Mouse (Mus musculus) neural tube, embryonic 13.5 days (tissue): Measurements from ENCODE around the gene Naxd. TPM values are rescaled to one million over a fixed set of nuclear protein-coding genes. Genes with fewer than 3 reads are reported as not detected.

Experiments
- ATAC-seq: fragments of 200-750 bp; cut with Nextera tagmentation; 2 replicates; pipeline ENCODE4 v1.8.0; 2017; ENCODE audit warnings: low read depth, mild to moderate bottlenecking, moderate TSS enrichment, moderate library complexity
- H3K27ac ChIP-seq: fragments of 300-500 bp; sonication (generic); replicated peaks from 2 replicates; pipeline ENCODE4 v1.5.1; 2015; ENCODE audit warnings: moderate library complexity, mild to moderate bottlenecking, inconsistent platforms
- H3K27me3 ChIP-seq: fragments of 300-500 bp; sonication (generic); 2 replicates; pipeline ENCODE4 v1.6.1; 2015; ENCODE audit warnings: mild to moderate bottlenecking, inconsistent platforms
- H3K36me3 ChIP-seq: fragments of 300-500 bp; sonication (generic); 2 replicates; pipeline ENCODE4 v1.6.1; 2015; ENCODE audit warnings: mild to moderate bottlenecking, inconsistent platforms
- H3K4me1 ChIP-seq: fragments of 300-500 bp; sonication (generic); replicated peaks from 2 replicates; pipeline ENCODE4 v1.6.1; 2015; ENCODE audit warnings: inconsistent platforms
- H3K4me2 ChIP-seq: fragments of 300-500 bp; sonication (generic); 2 replicates; pipeline ENCODE4 v1.6.1; 2015; ENCODE audit warnings: inconsistent platforms, mild to moderate bottlenecking, moderate library complexity
- H3K4me3 ChIP-seq: fragments of 300-500 bp; sonication (generic); 2 replicates; pipeline ENCODE4 v1.5.1; 2015; ENCODE audit warnings: mild to moderate bottlenecking, inconsistent platforms
- H3K9ac ChIP-seq: fragments of 300-500 bp; sonication (generic); 2 replicates; pipeline ENCODE4 v1.6.1; 2015; ENCODE audit warnings: moderate library complexity, mild to moderate bottlenecking, inconsistent platforms
- H3K9me3 ChIP-seq: fragments of 300-500 bp; sonication (generic); 2 replicates; pipeline ENCODE4 v1.6.1; 2016; ENCODE audit warnings: inconsistent platforms
- WGBS: fragments of 180-500 bp; shearing (Covaris S2); methylation state at CpG from one replicate; pipeline ENCODE4 v1.1.7; 2015; 5-methylcytosine and 5-hydroxymethylcytosine counted together
- polyA plus RNA-seq: library from polyadenylated mRNA; unstranded; fragments of >200 nt; fragmentation: Nextera tagmentation; extraction: Ambion mirVana; gene quantifications from 2 replicates; pipeline ENCODE4 v1.2.1, GENCODE M21; 2015

Naxd gene
- polyA plus RNA-seq, 1 experiment from 2014 or later, result 150 TPM

DNA sequence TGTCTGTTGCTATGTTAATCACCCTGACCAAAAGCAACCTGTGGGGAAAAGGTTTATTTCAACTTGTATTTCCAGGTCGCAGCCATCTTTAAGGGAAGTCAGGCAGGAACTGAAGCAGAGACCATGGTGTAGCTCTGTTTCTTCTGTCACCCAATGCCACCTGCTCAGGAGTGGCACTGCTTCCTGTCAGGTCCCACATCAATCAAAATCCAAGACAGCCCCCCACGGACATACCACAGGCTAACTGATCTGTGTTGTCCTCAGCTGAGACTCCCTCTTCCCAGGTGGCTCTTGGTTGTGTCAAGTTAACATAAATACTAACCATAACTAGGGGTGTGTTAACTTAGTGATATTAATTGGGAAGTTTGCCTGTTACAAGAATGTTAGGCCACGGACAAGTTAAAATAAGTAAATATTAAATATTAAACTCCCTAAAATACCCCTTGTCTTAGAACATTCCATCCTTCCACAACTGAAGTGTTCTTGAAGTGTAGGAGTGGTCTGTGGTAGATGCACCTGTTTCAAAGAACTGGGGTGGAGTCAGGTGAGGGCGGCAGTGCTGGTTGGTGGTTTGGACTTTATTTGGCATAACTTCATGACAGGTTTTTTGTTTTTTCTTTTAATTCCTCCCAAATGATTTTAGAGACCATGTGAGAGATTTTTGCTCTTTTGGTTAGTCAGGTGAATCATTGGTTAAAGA is 1.6 kb downstream of the Naxd start:
- H3K4me3 ChIP-seq, result peak overlapping the region; percentile 84; the same call in 1 of the 2 replicates

DNA sequence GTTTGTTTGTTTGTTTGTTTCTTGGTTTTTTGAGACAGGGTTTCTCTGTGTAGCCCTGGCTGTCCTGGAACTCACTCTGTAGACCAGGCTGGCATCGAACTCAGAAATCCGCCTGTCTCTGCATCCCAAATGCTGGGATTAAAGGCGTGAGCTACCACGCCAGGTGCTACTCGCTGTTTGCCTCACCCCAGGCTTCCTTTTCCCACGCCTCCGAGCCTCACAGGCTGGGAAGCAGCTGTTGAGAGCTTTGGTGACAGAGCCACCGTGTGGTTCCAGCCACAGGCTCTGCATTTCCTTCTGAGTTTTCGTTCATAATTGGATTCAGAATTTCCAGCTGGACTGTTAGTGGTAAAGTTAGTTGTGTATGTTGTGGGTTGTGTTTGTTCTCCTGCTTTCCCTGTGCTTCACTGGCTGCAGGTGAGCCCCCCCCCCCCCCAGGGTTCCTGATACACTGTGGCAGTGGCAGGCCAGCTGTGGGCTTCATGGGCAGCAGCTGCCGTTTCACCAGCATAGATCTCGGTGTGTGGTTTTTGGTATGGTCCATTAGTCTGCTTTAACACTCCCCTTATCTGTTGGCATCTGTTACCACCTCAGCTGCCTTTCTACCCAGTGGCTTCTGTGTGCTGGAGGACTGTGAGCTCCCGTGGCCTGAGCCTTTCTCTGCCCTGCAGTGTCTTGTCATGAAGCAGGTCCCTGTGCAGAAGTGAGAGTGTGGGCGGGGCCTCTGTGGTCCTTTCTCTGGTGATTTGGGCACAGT is 6.3 kb downstream of the Naxd start:
- H3K9ac ChIP-seq, result no peak overlapping the region
- peaks cover 63% of the 10 kb centered on the region for H3K36me3 ChIP-seq
- no peaks in the 10 kb centered on the region for H3K27me3 ChIP-seq
- H3K4me3 ChIP-seq, result no peak overlapping the region
- no peak overlapping the region for H3K27ac ChIP-seq
- peaks cover 15% of the 10 kb centered on the region for H3K4me1 ChIP-seq
- H3K9me3 ChIP-seq, result no peaks in the 10 kb centered on the region
- WGBS, result 89% methylated on average over 13 of the region's 13 CpGs
- H3K4me2 ChIP-seq, result no peak overlapping the region
- ATAC-seq, result no peak

More for the DNA sequence above, 1.6 kb downstream of the Naxd start:
- no peak overlapping the region for H3K27ac ChIP-seq
- no peak for ATAC-seq
- no peak overlapping the region for H3K9ac ChIP-seq
- no peaks in the 10 kb centered on the region for H3K9me3 ChIP-seq
- peak overlapping the region; percentile 69 for H3K4me2 ChIP-seq
- H3K4me1 ChIP-seq, result peaks cover 30% of the 10 kb centered on the region
- WGBS, result 91% methylated on average over 4 of the region's 4 CpGs
- peaks cover 19% of the 10 kb centered on the region for H3K36me3 ChIP-seq
- H3K27me3 ChIP-seq, result peaks cover 24% of the 10 kb centered on the region

- Histone ChIP-seq H3K4me2 (no peak overlapping the region), H3K9me3 (no peaks in the 10 kb centered on the region), H3K36me3 (peaks cover 87% of the 10 kb centered on the region), H3K4me3 (no peak overlapping the region), H3K27ac (no peak overlapping the region), H3K27me3 (no peaks in the 10 kb centered on the region), H3K9ac (no peak overlapping the region), H3K4me1 (no peaks in the 10 kb centered on the region)
- WGBS, result 84% methylated on average over 14 of the region's 14 CpGs
- no peak for ATAC-seq
These were observed 8.8 kb downstream of the Naxd start for GRCm38 (mm10) chr8:11506074-11506473.

DNA sequence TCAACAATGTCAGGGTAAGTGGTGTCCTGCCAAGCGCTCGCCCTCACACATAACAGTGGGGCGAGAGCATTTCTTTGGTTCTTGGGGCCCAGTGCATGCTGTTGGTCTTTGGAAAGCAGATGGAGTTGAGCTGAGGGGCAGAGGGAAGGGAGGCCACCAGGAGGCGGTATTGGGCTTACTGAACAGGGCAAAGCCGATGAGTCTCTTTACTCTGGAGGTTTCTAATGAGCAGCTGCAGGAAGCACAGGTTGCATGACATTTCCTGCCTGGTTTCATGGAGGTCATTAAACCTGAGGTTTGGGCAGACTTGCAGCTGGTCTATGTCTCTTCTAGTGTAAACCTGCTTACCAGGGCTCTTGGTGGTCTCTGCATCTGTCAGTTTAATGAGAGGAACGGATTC is 9.5 kb downstream of the Naxd start:
- Histone ChIP-seq H3K36me3 (peaks cover 94% of the 10 kb centered on the region), H3K4me3 (no peak overlapping the region), H3K27me3 (no peaks in the 10 kb centered on the region), H3K9ac (no peak overlapping the region), H3K4me1 (no peaks in the 10 kb centered on the region), H3K27ac (no peak overlapping the region), H3K9me3 (no peaks in the 10 kb centered on the region), H3K4me2 (no peak overlapping the region)
- ATAC-seq, result no peak
- WGBS, result 79% methylated on average over 6 of the region's 6 CpGs

GRCm38 (mm10) chr8:11508880-11509279 is 11.6 kb downstream of the Naxd start:
- Histone ChIP-seq H3K27me3 (no peaks in the 10 kb centered on the region), H3K36me3 (peaks cover 96% of the 10 kb centered on the region), H3K9ac (no peak overlapping the region), H3K9me3 (no peaks in the 10 kb centered on the region), H3K4me3 (no peak overlapping the region), H3K27ac (no peak overlapping the region), H3K4me2 (no peak overlapping the region), H3K4me1 (no peaks in the 10 kb centered on the region)
- 89% methylated on average over 10 of the region's 10 CpGs for WGBS
- ATAC-seq, result no peak

DNA sequence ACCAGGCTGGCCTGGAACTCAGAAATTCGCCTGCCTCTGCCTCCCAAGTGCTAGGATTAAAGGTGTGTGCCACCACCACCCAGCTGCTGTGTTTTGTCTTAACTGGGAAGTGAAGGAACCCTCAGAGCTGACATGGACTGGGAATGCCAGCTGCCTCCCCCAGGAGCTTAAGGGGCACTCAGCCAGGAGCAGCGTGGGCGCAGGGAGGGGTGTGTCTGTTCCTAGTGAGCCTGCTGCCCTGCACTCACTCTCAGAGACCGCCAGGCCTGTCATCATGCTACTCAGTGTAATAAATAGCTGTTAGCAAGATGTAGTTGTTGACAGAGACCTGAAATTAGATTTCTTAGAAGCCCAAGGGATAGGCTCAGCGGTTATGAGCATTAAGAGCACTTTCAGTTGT is 13.7 kb downstream of the Naxd start:
- no peak overlapping the region for H3K4me2 ChIP-seq
- no peak overlapping the region for H3K4me3 ChIP-seq
- H3K9ac ChIP-seq, result no peak overlapping the region
- no peaks in the 10 kb centered on the region for H3K9me3 ChIP-seq
- no peaks in the 10 kb centered on the region for H3K4me1 ChIP-seq
- WGBS, result 91% methylated on average over 5 of the region's 5 CpGs
- no peak for ATAC-seq
- H3K27ac ChIP-seq, result no peak overlapping the region
- peaks cover 95% of the 10 kb centered on the region for H3K36me3 ChIP-seq
- H3K27me3 ChIP-seq, result no peaks in the 10 kb centered on the region

DNA sequence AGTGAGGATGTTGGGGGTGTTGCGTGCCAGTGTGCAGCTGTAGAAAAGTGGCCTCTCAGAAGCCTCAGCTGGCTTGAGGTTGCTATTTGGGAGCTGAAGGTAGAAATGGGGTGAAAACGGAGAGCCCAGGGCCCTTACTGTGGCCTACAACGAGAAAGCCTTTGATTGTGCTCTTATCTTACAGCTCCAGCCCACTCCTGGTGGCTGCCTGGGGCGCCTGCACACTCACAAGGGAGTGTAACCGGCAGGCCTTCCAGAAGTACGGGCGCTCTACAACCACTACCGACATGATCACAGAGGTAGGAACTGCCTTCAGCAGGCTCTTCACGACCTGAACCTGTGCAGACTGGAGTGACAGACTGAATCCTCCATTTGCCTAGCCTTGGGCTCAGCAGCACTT is 15.4 kb downstream of the Naxd start:
- Histone ChIP-seq H3K4me3 (no peak overlapping the region), H3K27ac (no peak overlapping the region), H3K9me3 (no peaks in the 10 kb centered on the region), H3K9ac (no peak overlapping the region), H3K36me3 (peaks cover 95% of the 10 kb centered on the region), H3K4me1 (no peaks in the 10 kb centered on the region), H3K4me2 (no peak overlapping the region), H3K27me3 (no peaks in the 10 kb centered on the region)
- ATAC-seq, result no peak
- 92% methylated on average over 9 of the region's 9 CpGs for WGBS

- Histone ChIP-seq H3K36me3 (peaks cover 96% of the 10 kb centered on the region), H3K27ac (no peak overlapping the region), H3K4me2 (no peak overlapping the region), H3K9ac (no peak overlapping the region), H3K4me3 (no peak overlapping the region), H3K4me1 (no peaks in the 10 kb centered on the region), H3K27me3 (no peaks in the 10 kb centered on the region), H3K9me3 (no peaks in the 10 kb centered on the region)
- no peak for ATAC-seq
- WGBS, result 90% methylated on average over 5 of the region's 5 CpGs
These were observed 15.9 kb downstream of the Naxd start for GRCm38 (mm10) chr8:11513247-11513646.

- H3K36me3 ChIP-seq, result peaks cover 87% of the 10 kb centered on the region
- no peak overlapping the region for H3K4me3 ChIP-seq
- ATAC-seq, result no peak
- no peaks in the 10 kb centered on the region for H3K4me1 ChIP-seq
- H3K27me3 ChIP-seq, result no peaks in the 10 kb centered on the region
- no peaks in the 10 kb centered on the region for H3K9me3 ChIP-seq
- H3K4me2 ChIP-seq, result no peak overlapping the region
- H3K27ac ChIP-seq, result no peak overlapping the region
- H3K9ac ChIP-seq, result no peak overlapping the region
- WGBS, result 96% methylated on average over 9 of the region's 9 CpGs
These were observed 19.0 kb downstream of the Naxd start for GRCm38 (mm10) chr8:11516292-11516691.

- Histone ChIP-seq H3K27ac (no peak overlapping the region), H3K9me3 (no peaks in the 10 kb centered on the region), H3K27me3 (no peaks in the 10 kb centered on the region), H3K36me3 (peaks cover 87% of the 10 kb centered on the region), H3K4me2 (no peak overlapping the region), H3K4me1 (no peaks in the 10 kb centered on the region), H3K4me3 (no peak overlapping the region), H3K9ac (no peak overlapping the region)
- no peak for ATAC-seq
- WGBS, result 87% methylated on average over 16 of the region's 16 CpGs
These were observed 20.2 kb downstream of the Naxd start for GRCm38 (mm10) chr8:11517366-11518055.

- 91% methylated on average over 6 of the region's 6 CpGs for WGBS
- no peaks in the 10 kb centered on the region for H3K27me3 ChIP-seq
- no peak overlapping the region for H3K9ac ChIP-seq
- peaks cover 85% of the 10 kb centered on the region for H3K36me3 ChIP-seq
- no peaks in the 10 kb centered on the region for H3K9me3 ChIP-seq
- no peak overlapping the region for H3K27ac ChIP-seq
- no peak for ATAC-seq
- no peak overlapping the region for H3K4me3 ChIP-seq
- no peak overlapping the region for H3K4me2 ChIP-seq
- H3K4me1 ChIP-seq, result no peaks in the 10 kb centered on the region
These were observed 20.7 kb downstream of the Naxd start for GRCm38 (mm10) chr8:11518056-11518396.

GRCm38 (mm10) chr8:11518676-11519075 is 21.4 kb downstream of the Naxd start:
- WGBS, result 90% methylated on average over 11 of the region's 11 CpGs
- Histone ChIP-seq H3K36me3 (peaks cover 83% of the 10 kb centered on the region), H3K27ac (no peak overlapping the region), H3K4me1 (no peaks in the 10 kb centered on the region), H3K4me3 (no peak overlapping the region), H3K9me3 (no peaks in the 10 kb centered on the region), H3K27me3 (no peaks in the 10 kb centered on the region), H3K4me2 (no peak overlapping the region), H3K9ac (no peak overlapping the region)
- no peak for ATAC-seq
